Mouse (Mus musculus): ENCODE data around the gene Tbc1d24. TPM values are rescaled to one million over a fixed set of nuclear protein-coding genes. Genes with fewer than 3 reads are reported as not detected.
"Not testable (repeated sequence)": the region's sequence is repeated elsewhere in the genome, so short reads cannot be mapped to it uniquely, and the experiment has no call there.

The Tbc1d24 gene
- polyA plus RNA-seq, 1 experiment from 2014 or later: 13.0 TPM

- H3K9me3 ChIP-seq: no peaks in the 10 kb centered on the region
- 92% methylated on average over 2 of the region's 2 CpGs for WGBS
Observed at GRCm38 (mm10) chr17:24137226-24137880, 68.0 kb downstream of the Tbc1d24 start.

GRCm38 (mm10) chr17:24134062-24134461 is 71.3 kb downstream of the Tbc1d24 start:
- no peaks in the 10 kb centered on the region for H3K4me1 ChIP-seq
- no peak overlapping the region for H3K4me3 ChIP-seq
- H3K4me2 ChIP-seq (replicated peaks): no peak overlapping the region
- no peak overlapping the region for H3K27ac ChIP-seq
- H3K9ac ChIP-seq: no peak overlapping the region
- H3K36me3 ChIP-seq: no peaks in the 10 kb centered on the region
- H3K9me3 ChIP-seq: no peaks in the 10 kb centered on the region
- no peak for ATAC-seq (ENCODE audit: low FRiP score, low read depth)
- no peaks in the 10 kb centered on the region for H3K27me3 ChIP-seq (replicated peaks)

More at GRCm38 (mm10) chr17:24137226-24137880, 68.0 kb downstream of the Tbc1d24 start:
- H3K9ac ChIP-seq: no peak overlapping the region
- peaks cover 15% of the 10 kb centered on the region for H3K4me1 ChIP-seq
- no peak for ATAC-seq (ENCODE audit: low FRiP score, low read depth)
- H3K27me3 ChIP-seq (replicated peaks): no peaks in the 10 kb centered on the region
- no peak overlapping the region for H3K4me3 ChIP-seq
- H3K36me3 ChIP-seq: no peaks in the 10 kb centered on the region
- H3K4me2 ChIP-seq (replicated peaks): no peak overlapping the region
- H3K27ac ChIP-seq: no peak overlapping the region

GRCm38 (mm10) chr17:24132919-24133318 is 72.4 kb downstream of the Tbc1d24 start:
- not testable (repeated sequence) for H3K36me3 ChIP-seq; H3K27me3 ChIP-seq (replicated peaks); H3K4me3 ChIP-seq; H3K4me1 ChIP-seq; H3K9me3 ChIP-seq; H3K4me2 ChIP-seq (replicated peaks); ATAC-seq (ENCODE audit: low FRiP score, low read depth); H3K9ac ChIP-seq; H3K27ac ChIP-seq
- 93% methylated on average over 4 of the region's 4 CpGs for WGBS

- Histone ChIP-seq H3K4me3 (no peak overlapping the region), H3K36me3 (no peaks in the 10 kb centered on the region), H3K9me3 (no peaks in the 10 kb centered on the region), H3K9ac (no peak overlapping the region), H3K4me1 (no peaks in the 10 kb centered on the region), H3K27me3 (replicated peaks) (no peaks in the 10 kb centered on the region), H3K4me2 (replicated peaks) (no peak overlapping the region), H3K27ac (no peak overlapping the region)
- ATAC-seq (ENCODE audit: low FRiP score, low read depth): no peak
- 93% methylated on average over 3 of the region's 3 CpGs for WGBS
Observed at GRCm38 (mm10) chr17:24131570-24131969, 73.8 kb downstream of the Tbc1d24 start.

- H3K4me1 ChIP-seq; H3K9ac ChIP-seq; ATAC-seq (ENCODE audit: low FRiP score, low read depth); H3K9me3 ChIP-seq; H3K27ac ChIP-seq; H3K36me3 ChIP-seq; H3K4me2 ChIP-seq (replicated peaks); H3K4me3 ChIP-seq; H3K27me3 ChIP-seq (replicated peaks): not testable (repeated sequence)
- WGBS: 91% methylated on average over 4 of the region's 4 CpGs
Observed at GRCm38 (mm10) chr17:24129246-24129645, 76.1 kb downstream of the Tbc1d24 start.

- Histone ChIP-seq H3K4me2 (replicated peaks) (no peak overlapping the region), H3K9ac (no peak overlapping the region), H3K4me3 (no peak overlapping the region), H3K27me3 (replicated peaks) (no peaks in the 10 kb centered on the region), H3K4me1 (no peaks in the 10 kb centered on the region), H3K27ac (no peak overlapping the region), H3K36me3 (no peaks in the 10 kb centered on the region), H3K9me3 (no peaks in the 10 kb centered on the region)
- WGBS: 92% methylated on average over 1 of the region's 1 CpGs
- no peak for ATAC-seq (ENCODE audit: low FRiP score, low read depth)
Observed at GRCm38 (mm10) chr17:24127592-24127991, 77.8 kb downstream of the Tbc1d24 start.

GRCm38 (mm10) chr17:24126801-24127200 is 78.6 kb downstream of the Tbc1d24 start:
- WGBS: 87% methylated on average over 3 of the region's 3 CpGs
- Histone ChIP-seq H3K9ac (no peak overlapping the region), H3K4me3 (no peak overlapping the region), H3K36me3 (no peaks in the 10 kb centered on the region), H3K9me3 (no peaks in the 10 kb centered on the region), H3K27me3 (replicated peaks) (no peaks in the 10 kb centered on the region), H3K4me1 (no peaks in the 10 kb centered on the region), H3K27ac (no peak overlapping the region), H3K4me2 (replicated peaks) (no peak overlapping the region)
- no peak for ATAC-seq (ENCODE audit: low FRiP score, low read depth)

Small RNA genes lying within 50 kb of the gene (microRNA-seq; reads per million reads assigned to microRNA genes)
- 1.1 reads per million for gene Mir5134
- 1.5 reads per million for gene Mir6965

Other genes starting within 250 kb of the Tbc1d24 start
- not detected in 2 replicates for gene Prss30, start 225.0 kb downstream of the Tbc1d24 start, polyA plus RNA-seq (2016; fragmentation: Nextera tagmentation; extraction: Ambion mirVana)
- 0.24 TPM in 1 of 2 replicates, not detected in the other for gene Prss22, start 207.5 kb downstream of the Tbc1d24 start, polyA plus RNA-seq (2016; fragmentation: Nextera tagmentation; extraction: Ambion mirVana)
- 0.15 and 0.35 TPM in 2 replicates for gene Prss27, start 167.4 kb downstream of the Tbc1d24 start, polyA plus RNA-seq (2016; fragmentation: Nextera tagmentation; extraction: Ambion mirVana)
- gene Kctd5, start 132.1 kb downstream of the Tbc1d24 start, polyA plus RNA-seq (2016; fragmentation: Nextera tagmentation; extraction: Ambion mirVana): 99.4 and 99.6 TPM in 2 replicates
- 53.4 and 58.4 TPM in 2 replicates for gene Pdpk1, start 54.6 kb downstream of the Tbc1d24 start, polyA plus RNA-seq (2016; fragmentation: Nextera tagmentation; extraction: Ambion mirVana)
- 36.0 and 41.2 TPM in 2 replicates for gene Amdhd2, start 41.8 kb downstream of the Tbc1d24 start, polyA plus RNA-seq (2016; fragmentation: Nextera tagmentation; extraction: Ambion mirVana)
- gene Atp6v0c, start 35.9 kb downstream of the Tbc1d24 start, polyA plus RNA-seq (2016; fragmentation: Nextera tagmentation; extraction: Ambion mirVana): 671 and 684 TPM in 2 replicates
- 9.0 and 10.6 TPM in 2 replicates for gene Ntn3, start 4.0 kb upstream of the Tbc1d24 start, polyA plus RNA-seq (2016; fragmentation: Nextera tagmentation; extraction: Ambion mirVana)
- gene Tedc2, start 15.3 kb upstream of the Tbc1d24 start, polyA plus RNA-seq (2016; fragmentation: Nextera tagmentation; extraction: Ambion mirVana): 13.5 and 14.2 TPM in 2 replicates
- gene Ccnf, start 45.9 kb upstream of the Tbc1d24 start, polyA plus RNA-seq (2016; fragmentation: Nextera tagmentation; extraction: Ambion mirVana): 53.5 and 54.8 TPM in 2 replicates
- gene Abca17, start 145.5 kb upstream of the Tbc1d24 start, polyA plus RNA-seq (2016; fragmentation: Nextera tagmentation; extraction: Ambion mirVana): 0.13 and 0.22 TPM in 2 replicates
- gene Abca3, start 146.4 kb upstream of the Tbc1d24 start, polyA plus RNA-seq (2016; fragmentation: Nextera tagmentation; extraction: Ambion mirVana): 22.9 and 25.8 TPM in 2 replicates
- 333 and 341 TPM in 2 replicates for gene Rnps1, start 209.0 kb upstream of the Tbc1d24 start, polyA plus RNA-seq (2016; fragmentation: Nextera tagmentation; extraction: Ambion mirVana)
- gene Eci1, start 221.1 kb upstream of the Tbc1d24 start, polyA plus RNA-seq (2016; fragmentation: Nextera tagmentation; extraction: Ambion mirVana): 58.0 and 67.9 TPM in 2 replicates
- 3.4 and 4.4 TPM in 2 replicates for gene Dnase1l2, start 237.5 kb upstream of the Tbc1d24 start, polyA plus RNA-seq (2016; fragmentation: Nextera tagmentation; extraction: Ambion mirVana)

All from neural tube, embryonic 12.5 days (tissue).